Mouse (Mus musculus) cerebellum, adult 18-20 months (tissue): Measurements from ENCODE around the gene Cops9.

ENCODE experiments used
- DNase-seq, 2 experiments: peaks; one replicate each; pipeline ENCODE4 v3.0.0; 2021

Cops9 gene

GRCm38 (mm10) chr1:92641514-92642272, at the start of gene Cops9:
Cops9 (minus strand) TSS chr1:92641985.
- peak; percentile 93 for DNase-seq

GRCm38 (mm10) chr1:92691166-92691844, 49.5 kb upstream of the Cops9 start:
- DNase-seq, result no peak

GRCm38 (mm10) chr1:92686994-92687393, 45.2 kb upstream of the Cops9 start:
- DNase-seq, result no peak

GRCm38 (mm10) chr1:92683151-92683550, 41.4 kb upstream of the Cops9 start:
- DNase-seq, result no peak

- DNase-seq, result no peak
Measured at GRCm38 (mm10) chr1:92680668-92681603, 39.2 kb upstream of the Cops9 start.

GRCm38 (mm10) chr1:92678757-92679156, 37.0 kb upstream of the Cops9 start:
- DNase-seq, result no peak

- DNase-seq, result no peak
Measured at GRCm38 (mm10) chr1:92676676-92676975, 34.8 kb upstream of the Cops9 start.

GRCm38 (mm10) chr1:92675932-92676675, 34.3 kb upstream of the Cops9 start:
- DNase-seq, result no peak

- no peak for DNase-seq
Measured at GRCm38 (mm10) chr1:92673258-92673782, 31.5 kb upstream of the Cops9 start.

- no peak for DNase-seq
Measured at GRCm38 (mm10) chr1:92671326-92671725, 29.5 kb upstream of the Cops9 start.

GRCm38 (mm10) chr1:92669430-92669829, 27.6 kb upstream of the Cops9 start:
- no peak for DNase-seq

- peak; percentile 17 to 46 for DNase-seq
Measured at GRCm38 (mm10) chr1:92667106-92667505, 25.3 kb upstream of the Cops9 start.

GRCm38 (mm10) chr1:92659392-92659791, 17.6 kb upstream of the Cops9 start:
- no peak for DNase-seq

GRCm38 (mm10) chr1:92657025-92657820, 15.4 kb upstream of the Cops9 start:
- DNase-seq, result no peak

GRCm38 (mm10) chr1:92654676-92655075, 12.9 kb upstream of the Cops9 start:
- no peak for DNase-seq

- no peak for DNase-seq
Measured at GRCm38 (mm10) chr1:92653179-92653578, 11.4 kb upstream of the Cops9 start.

- DNase-seq, result no peak
Measured at GRCm38 (mm10) chr1:92651467-92651866, 9.7 kb upstream of the Cops9 start.

GRCm38 (mm10) chr1:92648673-92649072, 6.9 kb upstream of the Cops9 start, which contains the start of gene Otos:
Otos (minus strand) TSS chr1:92648841.
- DNase-seq, result peak; percentile 73 to 83

GRCm38 (mm10) chr1:92648197-92648596, 6.4 kb upstream of the Cops9 start:
- peak in 1 of 2 experiments; percentile 22 for DNase-seq

- peak; percentile 65 to 85 for DNase-seq
Measured at GRCm38 (mm10) chr1:92647752-92648151, 6.0 kb upstream of the Cops9 start.

- no peak for DNase-seq
Measured at GRCm38 (mm10) chr1:92647026-92647425, 5.2 kb upstream of the Cops9 start.
